Mouse (Mus musculus) spleen, adult 2 months (tissue): ENCODE data around the gene Kcnd3.

Experiments used
- CTCF ChIP-seq: fragments of 200-500 bp; IDR thresholded peaks from 2 replicates; pipeline ENCODE4 v1.5.1; 2011; ENCODE audit warnings: mild to moderate bottlenecking, inconsistent platforms; ENCODE audit not compliant: insufficient read depth, insufficient read length, insufficient replicate concordance; ENCODE audit errors: extremely low read depth
- POLR2A ChIP-seq: fragments of 200-500 bp; IDR thresholded peaks from 2 replicates; pipeline ENCODE4 v1.6.1; 2011; ENCODE audit warnings: low read depth, low read length, inconsistent platforms

DNA sequence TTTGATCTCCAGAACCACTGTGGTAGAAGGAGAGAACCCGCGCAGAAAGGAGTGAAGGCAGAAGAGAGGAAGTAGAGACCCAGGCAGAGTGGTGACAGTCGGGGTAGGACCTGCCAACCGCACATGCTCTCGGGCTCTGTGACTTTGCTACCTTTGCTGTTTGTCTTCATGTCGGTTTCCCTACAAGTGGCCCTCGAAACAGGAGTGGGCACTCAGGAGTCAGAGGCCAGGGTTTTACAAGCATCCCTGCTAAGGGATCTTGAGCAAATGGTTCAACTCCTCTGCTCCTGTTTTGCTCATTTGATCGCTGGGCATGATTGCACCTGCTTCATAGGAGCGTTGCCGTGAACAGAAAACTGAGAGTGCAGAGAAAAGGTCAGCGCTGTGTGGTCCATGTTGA lies 15.2 kb upstream of the Kcnd3 start:
- no peak for TF ChIP-seq CTCF
- TF ChIP-seq POLR2A, result no peak
